Mouse (Mus musculus): ENCODE measurements around the gene Usp37. TPM values are rescaled to one million over a fixed set of nuclear protein-coding genes. Genes with fewer than 3 reads are reported as not detected.
"Not testable (repeated sequence)": the region's sequence is repeated elsewhere in the genome, so short reads cannot be mapped to it uniquely, and the experiment has no call there.

Gene Usp37
- polyA plus RNA-seq, 1 experiment from 2014 or later, result 9.2 TPM

GRCm38 (mm10) chr1:74397919-74398451 lies 146.1 kb downstream of the Usp37 start:
- WGBS, result 8% methylated on average over 11 of the region's 11 CpGs
- peak; percentile 23 for ATAC-seq

GRCm38 (mm10) chr1:74397268-74397918 lies 146.7 kb downstream of the Usp37 start:
- under 1% methylated on average over 39 of the region's 41 CpGs for WGBS
- H3K4me3 ChIP-seq (ENCODE audit: low read depth, low read length), result peak overlapping the region; percentile 33
- H3K4me2 ChIP-seq (replicated peaks; ENCODE audit: low read depth), result peak overlapping the region; percentile 80
- peaks cover 23% of the 10 kb centered on the region for H3K36me3 ChIP-seq (ENCODE audit: control insufficient read depth, insufficient read depth)
- peak; percentile 97 for TF ChIP-seq CTCF (IDR thresholded peaks at IDR 0.05; ENCODE audit: low read depth)
- H3K9ac ChIP-seq (ENCODE audit: low read depth, low read length), result peak overlapping the region; percentile 27
- peak overlapping the region; percentile 73 for H3K27ac ChIP-seq (ENCODE audit: low read depth, low read length)
- no peaks in the 10 kb centered on the region; the same call in 1 of the 2 replicates for H3K4me1 ChIP-seq (replicated peaks; ENCODE audit: control insufficient read depth, insufficient read depth, low read length)
- no peaks in the 10 kb centered on the region for H3K27me3 ChIP-seq (replicated peaks; ENCODE audit: control insufficient read depth, insufficient read depth, low read length)
- peak; percentile 90 for ATAC-seq
- H3K9me3 ChIP-seq (ENCODE audit: control insufficient read depth), result no peaks in the 10 kb centered on the region

More at GRCm38 (mm10) chr1:74397919-74398451, 146.1 kb downstream of the Usp37 start:
- Histone ChIP-seq H3K4me1 (replicated peaks; ENCODE audit: control insufficient read depth, insufficient read depth, low read length) (no peaks in the 10 kb centered on the region), H3K27ac (ENCODE audit: low read depth, low read length) (peak overlapping the region; percentile 73), H3K4me3 (ENCODE audit: low read depth, low read length) (peak overlapping the region; percentile 33), H3K4me2 (replicated peaks; ENCODE audit: low read depth) (peak overlapping the region; percentile 80), H3K9ac (ENCODE audit: low read depth, low read length) (peak overlapping the region; percentile 27), H3K36me3 (ENCODE audit: control insufficient read depth, insufficient read depth) (peaks cover 23% of the 10 kb centered on the region), H3K9me3 (ENCODE audit: control insufficient read depth) (no peaks in the 10 kb centered on the region), H3K27me3 (replicated peaks; ENCODE audit: control insufficient read depth, insufficient read depth, low read length) (no peaks in the 10 kb centered on the region)
- peak; percentile 79 for TF ChIP-seq CTCF (IDR thresholded peaks at IDR 0.05; ENCODE audit: low read depth)

- not testable (repeated sequence) for ATAC-seq; H3K9ac ChIP-seq (ENCODE audit: low read depth, low read length); H3K4me1 ChIP-seq (replicated peaks; ENCODE audit: control insufficient read depth, insufficient read depth, low read length); H3K4me3 ChIP-seq (ENCODE audit: low read depth, low read length); H3K9me3 ChIP-seq (ENCODE audit: control insufficient read depth); H3K27me3 ChIP-seq (replicated peaks; ENCODE audit: control insufficient read depth, insufficient read depth, low read length)
- Histone ChIP-seq H3K4me2 (replicated peaks; ENCODE audit: low read depth) (peak overlapping the region; percentile 80), H3K27ac (ENCODE audit: low read depth, low read length) (peak overlapping the region; percentile 73), H3K36me3 (ENCODE audit: control insufficient read depth, insufficient read depth) (peaks cover 23% of the 10 kb centered on the region)
- WGBS, result 7% methylated on average over 11 of the region's 12 CpGs
These were observed 147.4 kb downstream of the Usp37 start for GRCm38 (mm10) chr1:74396456-74397222.

- Histone ChIP-seq H3K4me1 (replicated peaks; ENCODE audit: control insufficient read depth, insufficient read depth, low read length) (no peaks in the 10 kb centered on the region; the same call in 1 of the 2 replicates), H3K4me2 (replicated peaks; ENCODE audit: low read depth) (no peak overlapping the region), H3K27me3 (replicated peaks; ENCODE audit: control insufficient read depth, insufficient read depth, low read length) (no peaks in the 10 kb centered on the region), H3K36me3 (ENCODE audit: control insufficient read depth, insufficient read depth) (peaks cover 23% of the 10 kb centered on the region), H3K4me3 (ENCODE audit: low read depth, low read length) (no peak overlapping the region), H3K9ac (ENCODE audit: low read depth, low read length) (no peak overlapping the region), H3K27ac (ENCODE audit: low read depth, low read length) (no peak overlapping the region), H3K9me3 (ENCODE audit: control insufficient read depth) (no peaks in the 10 kb centered on the region)
- ATAC-seq, result no peak
- 81% methylated on average over 13 of the region's 13 CpGs for WGBS
- no peak for TF ChIP-seq CTCF (IDR thresholded peaks at IDR 0.05; ENCODE audit: low read depth)
These were observed 148.8 kb downstream of the Usp37 start for GRCm38 (mm10) chr1:74395290-74395689.

- Histone ChIP-seq H3K27ac (ENCODE audit: low read depth, low read length) (no peak overlapping the region), H3K27me3 (replicated peaks; ENCODE audit: control insufficient read depth, insufficient read depth, low read length) (no peaks in the 10 kb centered on the region), H3K4me2 (replicated peaks; ENCODE audit: low read depth) (no peak overlapping the region), H3K4me3 (ENCODE audit: low read depth, low read length) (no peak overlapping the region), H3K9ac (ENCODE audit: low read depth, low read length) (no peak overlapping the region), H3K4me1 (replicated peaks; ENCODE audit: control insufficient read depth, insufficient read depth, low read length) (peaks cover under 1% of the 10 kb centered on the region), H3K36me3 (ENCODE audit: control insufficient read depth, insufficient read depth) (peaks cover 23% of the 10 kb centered on the region), H3K9me3 (ENCODE audit: control insufficient read depth) (no peaks in the 10 kb centered on the region)
- ATAC-seq, result no peak
- TF ChIP-seq CTCF (IDR thresholded peaks at IDR 0.05; ENCODE audit: low read depth), result no peak
- 90% methylated on average over 15 of the region's 15 CpGs for WGBS
These were observed 149.2 kb downstream of the Usp37 start for GRCm38 (mm10) chr1:74394858-74395257.

GRCm38 (mm10) chr1:74394311-74394710 lies 149.8 kb downstream of the Usp37 start:
- Histone ChIP-seq H3K9ac (ENCODE audit: low read depth, low read length) (no peak overlapping the region), H3K4me1 (replicated peaks; ENCODE audit: control insufficient read depth, insufficient read depth, low read length) (peaks cover 5% of the 10 kb centered on the region), H3K9me3 (ENCODE audit: control insufficient read depth) (no peaks in the 10 kb centered on the region), H3K4me3 (ENCODE audit: low read depth, low read length) (no peak overlapping the region), H3K27me3 (replicated peaks; ENCODE audit: control insufficient read depth, insufficient read depth, low read length) (no peaks in the 10 kb centered on the region), H3K36me3 (ENCODE audit: control insufficient read depth, insufficient read depth) (peaks cover 23% of the 10 kb centered on the region), H3K4me2 (replicated peaks; ENCODE audit: low read depth) (no peak overlapping the region), H3K27ac (ENCODE audit: low read depth, low read length) (peak overlapping the region; percentile 7; the same call in 1 of the 2 replicates)
- WGBS, result 88% methylated on average over 9 of the region's 9 CpGs
- ATAC-seq, result no peak
- TF ChIP-seq CTCF (IDR thresholded peaks at IDR 0.05; ENCODE audit: low read depth), result no peak
